Mouse (Mus musculus) heart, adult 18-20 months (tissue): ENCODE data around the gene Gpatch4. TPM values are rescaled to one million over a fixed set of nuclear protein-coding genes. Genes with fewer than 3 reads are reported as not detected.
A peak's percentile ranks its signal among the peaks of the same experiment; 100 is the strongest.

Source experiments
- DNase-seq, 2 experiments: peaks; one replicate each; pipeline ENCODE4 v3.0.0; 2021 to 2022; ENCODE audit warnings: mixed read lengths in 1 of 2
- long read RNA-seq, 2 experiments: library from polyadenylated mRNA; stranded (forward); transcript quantifications; one replicate each; pipeline ENCODE4 v2.0.0; 2021
- total RNA-seq, 2 experiments: library from RNA; stranded (reverse); gene quantifications; 2 replicates each; pipeline ENCODE4 v1.2.3; 2021

Gpatch4 gene
- 10 to 100 TPM; 10.9 to 12.3 TPM for total RNA-seq
- long read RNA-seq, experiment 1, transcript Gpatch4-201 (8 exons, 1,630 nt) = major isoform, 9 of 14 reads
- long read RNA-seq, experiment 1, partial matches to known transcripts = 1 of 14 reads
- long read RNA-seq, experiment 1, other reads (novel, unspliced or antisense) = 2 of 14 reads
- long read RNA-seq, experiment 2, transcript Gpatch4-201 (8 exons, 1,630 nt) = major isoform, 7 of 10 reads
- long read RNA-seq, experiment 2, partial matches to known transcripts = 0 of 10 reads
- long read RNA-seq, experiment 2, other reads (novel, unspliced or antisense) = 2 of 10 reads

GRCm38 (mm10) chr3:88042661-88043421, at the start of gene Gpatch4:
Gene Gpatch4 (plus strand): TSS chr3:88043108.
- DNase-seq = peak; percentile 95 to 96

DNA sequence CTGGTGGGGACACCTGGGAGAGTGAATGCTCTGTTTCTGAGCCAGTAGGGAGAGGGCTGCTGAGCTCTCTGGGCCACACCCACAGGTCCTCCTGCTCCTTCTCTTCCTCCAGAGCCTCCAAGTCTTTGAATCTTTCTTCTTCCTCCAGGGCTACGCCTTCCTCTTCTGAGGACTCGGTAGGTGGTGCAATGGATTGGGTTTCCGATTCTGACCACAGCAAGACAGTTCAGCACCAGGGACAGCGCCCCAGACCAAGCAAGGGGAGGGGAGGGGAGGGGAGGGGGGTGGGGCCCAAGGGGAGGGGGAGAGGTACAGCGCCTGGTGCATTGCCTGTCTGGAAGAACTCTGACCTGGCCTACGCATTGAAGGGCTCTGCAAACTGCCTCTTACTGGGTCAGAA, 49.5 kb upstream of the Gpatch4 start:
- no peak for DNase-seq

- DNase-seq = no peak
Observed at GRCm38 (mm10) chr3:87995331-87995730, 47.6 kb upstream of the Gpatch4 start.

DNA sequence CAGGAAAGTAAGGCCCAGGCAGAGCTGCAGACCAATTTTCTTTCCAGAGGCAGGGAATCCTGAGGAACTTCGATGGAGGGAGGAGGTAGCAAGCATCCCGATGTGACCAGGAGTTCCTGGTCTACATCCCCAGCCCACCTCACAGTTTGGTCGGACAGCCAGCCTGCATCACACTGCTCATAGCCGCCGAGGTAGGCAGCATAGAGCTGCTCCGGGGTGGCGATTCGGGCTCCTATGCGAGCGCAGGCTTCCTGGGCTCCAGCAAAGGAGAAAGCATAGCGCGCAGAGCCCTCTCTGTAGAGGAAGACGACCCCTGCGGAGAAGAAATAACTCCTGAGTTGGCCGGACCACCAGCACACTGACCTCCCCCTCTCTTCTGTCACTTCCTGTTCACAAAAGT, 46.5 kb upstream of the Gpatch4 start:
- DNase-seq = no peak

DNA sequence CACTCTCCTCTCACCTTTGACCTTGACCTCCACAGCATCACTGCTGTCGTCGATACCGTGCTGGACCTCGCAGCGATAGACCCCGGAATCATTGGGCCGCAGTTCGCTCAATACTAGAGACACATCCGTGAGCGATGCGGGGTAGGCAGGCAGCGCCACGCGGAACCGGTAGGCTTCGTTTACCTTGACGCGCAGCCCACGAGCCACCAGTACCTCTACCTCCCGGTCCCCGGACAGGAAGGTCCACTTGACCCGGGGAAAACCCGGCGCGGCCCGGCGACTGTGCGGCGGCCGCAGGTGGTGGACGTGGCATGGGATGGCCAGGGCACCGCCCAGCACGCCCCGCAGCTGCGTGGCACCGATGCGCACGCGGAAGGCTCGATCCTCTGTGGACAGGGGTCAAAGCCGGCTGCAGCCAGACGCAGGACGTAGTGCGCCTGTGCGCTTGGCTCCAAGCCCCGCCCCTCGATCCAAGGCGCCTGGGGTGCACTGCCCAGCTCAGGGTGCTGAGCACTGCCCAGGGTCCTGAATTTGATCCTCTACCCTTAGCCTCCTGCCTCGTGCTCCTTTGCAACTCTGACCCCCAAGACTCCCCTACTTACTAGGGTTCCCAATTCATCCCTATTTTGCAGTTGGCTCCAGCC, 45.8 kb upstream of the Gpatch4 start:
- peak in 1 of 2 experiments; percentile 39 for DNase-seq

- no peak for DNase-seq
Observed at GRCm38 (mm10) chr3:87998747-87999146, 44.2 kb upstream of the Gpatch4 start.

- no peak for DNase-seq
Observed at GRCm38 (mm10) chr3:87999243-87999895, 43.5 kb upstream of the Gpatch4 start.

DNA sequence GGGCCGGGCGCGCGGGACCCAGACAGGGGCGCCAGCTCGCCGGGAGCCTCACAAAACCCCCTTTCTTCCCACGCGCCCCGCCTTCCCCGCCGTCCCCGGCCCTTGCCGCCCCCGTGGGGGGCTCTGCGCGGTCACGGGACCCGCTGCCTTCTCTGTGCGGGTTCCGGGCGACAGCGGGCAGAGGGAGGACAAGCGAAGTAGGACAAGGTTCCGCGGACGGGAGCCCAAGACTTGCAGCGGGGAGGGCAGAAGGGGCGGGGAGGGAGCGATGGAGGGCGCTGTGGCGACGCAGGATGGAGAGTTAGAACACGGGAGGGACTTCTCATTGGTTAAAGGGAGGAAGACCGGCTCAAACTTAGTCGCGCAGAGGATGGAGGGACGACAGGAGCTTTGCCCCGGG, 42.7 kb upstream of the Gpatch4 start, which contains the start of gene Bcan:
Gene Bcan, minus strand, starts transcription at position 50 of the 400 bp plus-strand sequence.
- no peak for DNase-seq

DNA sequence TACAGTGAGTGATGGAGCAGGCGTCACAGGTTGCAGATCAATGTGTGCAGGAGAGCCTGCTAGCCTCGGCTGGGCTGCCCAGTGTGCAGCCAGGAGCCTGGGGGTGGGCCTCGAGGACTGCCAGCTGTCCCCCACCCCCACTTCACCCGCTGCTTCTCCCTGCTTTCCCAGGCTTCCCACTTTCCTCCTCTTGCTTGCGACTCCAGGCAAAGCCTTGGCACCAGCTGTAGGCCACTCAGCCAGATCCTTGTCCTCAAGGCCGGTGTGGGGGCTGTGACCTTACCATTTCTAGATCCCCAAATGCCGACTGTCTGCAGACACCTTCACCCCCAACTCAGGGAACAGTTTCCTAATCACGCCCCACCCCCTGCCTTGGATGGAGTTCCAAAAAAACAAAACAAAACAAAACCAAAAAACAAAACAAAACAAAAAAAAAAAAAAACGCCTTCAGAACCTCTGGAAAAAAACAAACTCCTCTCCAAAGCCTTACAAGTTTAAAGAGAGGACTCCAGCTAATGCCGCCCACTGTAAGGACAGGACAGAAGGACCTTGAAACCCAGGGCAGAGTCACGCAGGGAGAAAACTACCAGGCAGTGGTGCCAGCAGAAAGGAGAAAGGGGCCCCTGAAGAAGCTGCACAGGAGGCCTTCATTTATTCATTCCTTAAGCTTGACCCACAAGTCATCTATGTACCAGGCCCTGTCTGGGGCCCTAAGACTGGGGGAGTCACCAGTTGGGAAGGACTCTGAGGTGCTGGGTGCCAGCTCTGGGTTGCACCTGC, 41.9 kb upstream of the Gpatch4 start:
- DNase-seq = no peak

DNA sequence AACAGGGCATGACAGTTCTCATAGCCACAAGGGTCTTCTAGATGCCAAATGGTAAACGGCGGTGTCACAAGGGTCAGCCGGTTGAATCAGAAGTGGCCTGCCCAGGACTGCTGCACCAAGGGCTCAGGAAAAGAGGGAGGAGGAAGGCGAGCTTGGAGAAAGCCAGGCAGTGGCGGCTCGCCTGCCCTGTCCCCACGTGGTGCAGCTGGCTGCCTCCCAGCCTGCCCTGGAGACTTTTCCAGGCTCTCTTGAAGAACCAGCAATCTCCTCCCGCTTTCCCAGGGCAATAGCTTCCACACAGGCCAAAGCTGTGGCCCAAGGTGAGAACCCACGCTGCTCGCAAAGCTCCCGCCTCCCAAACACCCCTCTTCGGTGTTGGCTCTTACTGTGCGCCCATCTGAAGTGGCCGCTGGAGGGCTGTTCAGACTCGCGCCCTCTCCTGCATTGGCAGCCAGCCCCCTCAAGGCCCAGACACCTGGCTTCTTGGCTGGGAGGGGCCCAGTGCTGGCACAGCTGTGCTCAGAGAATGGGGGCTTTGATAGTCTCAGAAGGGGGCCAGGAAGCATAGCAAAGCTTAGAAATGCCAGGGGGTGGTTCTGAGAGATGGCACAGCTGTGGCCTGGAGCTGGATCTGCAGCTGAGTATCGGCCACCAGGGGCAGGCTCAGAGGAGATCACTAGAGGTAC, 40.5 kb upstream of the Gpatch4 start:
- peak in 1 of 2 experiments; percentile 29 for DNase-seq

GRCm38 (mm10) chr3:88005822-88006786, 36.8 kb upstream of the Gpatch4 start:
- no peak for DNase-seq

DNA sequence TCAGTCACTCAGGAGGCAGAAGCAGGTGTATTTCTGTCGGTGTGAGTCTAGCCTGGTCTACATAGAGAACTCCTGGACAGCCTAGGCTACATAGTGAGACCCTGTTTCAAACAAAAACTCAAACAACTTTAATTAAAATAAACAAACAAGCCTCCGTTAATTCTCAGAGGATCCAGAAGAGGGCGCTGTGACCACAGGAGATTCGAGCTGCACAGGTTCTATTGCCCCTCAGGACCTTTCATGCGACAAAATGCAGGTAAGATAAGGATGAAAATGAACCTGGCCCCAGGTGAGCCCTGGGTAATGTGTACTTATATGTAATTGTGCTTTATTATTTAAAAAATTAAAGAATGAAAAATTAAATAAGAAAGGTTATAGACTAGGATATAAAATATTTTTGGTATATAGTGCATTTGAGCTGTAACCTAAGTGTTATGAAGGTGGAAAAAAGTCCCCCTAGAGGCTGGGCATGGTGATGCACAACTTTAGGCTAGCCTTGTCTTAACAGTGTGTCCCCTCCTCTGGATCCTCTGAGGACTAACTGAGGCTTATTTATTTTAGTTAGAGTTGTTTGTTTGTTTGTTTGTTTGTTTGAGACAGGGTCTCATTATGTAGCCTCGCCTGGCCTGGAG, 32.2 kb upstream of the Gpatch4 start:
- peak in 1 of 2 experiments; percentile 54 for DNase-seq

DNA sequence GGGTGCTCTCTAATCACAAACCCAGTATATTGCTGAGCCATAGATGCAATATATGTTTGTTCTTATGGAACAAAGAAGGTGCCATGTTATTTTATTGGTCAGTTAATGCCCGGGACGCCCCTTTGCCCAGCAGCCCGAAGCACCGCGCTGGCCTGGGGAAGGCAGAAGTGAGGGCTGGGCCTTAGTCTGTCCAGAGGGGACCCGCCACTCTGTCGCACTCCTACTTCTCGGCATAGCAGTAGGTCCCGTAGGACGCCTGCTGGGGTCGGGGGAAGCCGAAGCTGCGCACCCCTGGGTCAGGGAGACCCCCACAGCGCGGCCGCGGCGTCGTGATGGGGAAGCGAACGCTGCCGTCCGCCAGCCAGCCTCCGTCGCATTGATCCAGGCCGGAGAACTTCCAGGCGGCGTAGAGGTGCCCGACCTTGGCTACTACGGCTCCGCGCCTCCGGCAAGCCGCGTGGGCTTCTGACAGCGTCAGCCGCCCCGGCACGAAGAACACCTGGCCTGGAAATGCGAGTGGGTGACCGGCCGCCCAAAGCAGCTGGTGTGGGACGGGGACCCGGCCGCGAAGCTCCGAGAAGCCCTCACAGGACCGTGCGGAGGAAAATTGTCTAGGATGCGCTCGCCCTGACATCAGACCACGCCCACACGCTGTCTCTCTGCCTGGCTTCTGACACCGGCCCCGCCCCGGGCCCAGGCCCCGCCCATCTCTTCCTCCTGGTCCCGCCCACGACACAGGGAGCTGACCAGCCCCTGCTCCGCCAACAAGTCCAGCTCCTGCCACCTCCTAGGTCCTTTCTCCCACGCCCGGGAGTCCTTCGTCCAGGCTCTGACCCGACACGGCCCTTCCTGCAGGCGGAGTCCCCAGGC, 20.4 kb upstream of the Gpatch4 start:
- DNase-seq = peak; percentile 94

GRCm38 (mm10) chr3:88023192-88024074, 19.5 kb upstream of the Gpatch4 start:
- DNase-seq = no peak

GRCm38 (mm10) chr3:88026823-88027222, 16.1 kb upstream of the Gpatch4 start:
- no peak for DNase-seq

DNA sequence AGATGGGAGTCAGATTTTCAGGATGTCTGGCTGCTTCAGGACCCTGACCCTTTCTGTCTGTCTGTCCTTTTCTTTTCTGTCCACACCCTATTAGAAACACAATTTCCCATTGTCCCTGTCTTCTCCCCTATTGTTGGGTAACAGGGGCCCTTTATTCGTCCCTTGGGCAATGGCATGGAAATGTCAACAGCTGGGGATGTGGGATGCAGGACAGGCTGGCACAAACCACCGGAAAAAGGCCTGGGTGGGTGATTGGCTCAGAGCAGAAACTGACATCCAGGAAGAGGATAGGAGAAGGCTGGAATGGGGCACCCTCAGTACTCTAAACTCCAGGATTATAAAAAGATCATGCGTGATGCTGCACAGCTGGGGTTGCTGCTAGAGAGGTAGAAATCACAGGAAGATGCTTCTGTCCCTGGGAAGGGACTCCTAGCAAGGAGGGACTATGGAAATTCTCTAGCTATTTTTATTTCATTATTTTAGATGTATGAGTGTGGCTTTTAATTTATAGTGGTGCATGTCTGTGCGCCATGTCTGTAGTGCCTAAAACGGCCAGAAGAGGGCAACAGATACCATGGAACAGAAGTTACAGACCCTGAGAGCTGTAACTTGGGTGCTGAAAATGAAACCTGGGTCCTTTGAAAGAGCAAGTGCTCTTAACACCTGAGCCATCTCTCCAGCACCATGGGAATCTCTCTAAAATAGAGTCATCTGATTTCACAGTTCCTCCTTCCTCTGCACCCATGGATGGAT, 15.3 kb upstream of the Gpatch4 start, which contains the start of gene Hapln2:
Gene Hapln2, minus strand, starts transcription at position 150 of the 753 bp plus-strand sequence.
- peak in 1 of 2 experiments; percentile 27 for DNase-seq
